Mouse (Mus musculus): ENCODE results near the gene Gm49387. TPM values are rescaled to one million over a fixed set of nuclear protein-coding genes. Genes with fewer than 3 reads are reported as not detected.

The Gm49387 gene
- polyA plus RNA-seq (2012; ENCODE audit: insufficient read depth, insufficient read length, missing spikeins), result not detected in 2 replicates

DNA sequence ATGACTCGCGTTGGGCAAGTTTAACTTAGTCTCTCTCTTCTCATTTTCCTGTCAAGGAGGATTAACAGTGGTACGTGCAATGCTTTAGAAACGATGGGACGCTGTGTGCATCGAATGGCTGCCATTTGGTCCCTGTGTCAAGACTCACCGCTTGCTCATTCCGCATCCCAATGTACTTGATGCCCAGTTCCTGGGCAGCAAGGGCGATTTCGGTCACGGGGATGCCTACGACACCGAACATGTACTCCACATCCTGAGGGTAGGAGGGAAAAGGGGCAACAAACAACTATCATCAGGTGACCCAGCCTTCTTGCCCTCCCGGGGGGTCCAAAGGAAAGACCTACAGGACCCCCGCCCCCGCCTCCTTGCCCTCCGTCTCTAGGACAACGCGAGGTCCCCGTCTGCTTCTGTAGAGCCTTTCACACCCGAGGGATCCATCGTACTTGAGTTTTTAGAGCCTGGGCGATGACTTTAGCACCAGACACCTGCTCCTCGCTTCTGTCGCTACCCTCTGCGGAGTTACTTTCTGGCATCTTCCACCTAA is at the start of gene Gm49387:
Gene Gm49387, minus strand, starts transcription at position 533 of the 544 bp plus-strand sequence.
- TF ChIP-seq CTCF (IDR thresholded peaks at IDR 0.05; ENCODE audit: low read depth, low read length), result no peak
- H3K4me1 ChIP-seq (ENCODE audit: control insufficient read depth, insufficient read depth, low read length), result peaks cover 6% of the 10 kb centered on the region
- peak within 1 kb of the TSS; percentile 83 for H3K4me3 ChIP-seq (ENCODE audit: insufficient read depth, low read length)

GRCm38 (mm10) chr14:31686231-31686630 is 45.6 kb upstream of the Gm49387 start:
- Histone ChIP-seq H3K27ac (ENCODE audit: insufficient read depth, low read depth, low read length) (no peak overlapping the region), H3K4me1 (ENCODE audit: control insufficient read depth, insufficient read depth, low read length) (peaks cover 44% of the 10 kb centered on the region), H3K4me3 (ENCODE audit: insufficient read depth, low read length) (no peak overlapping the region)
- TF ChIP-seq CTCF (IDR thresholded peaks at IDR 0.05; ENCODE audit: low read depth, low read length) (no peak), POLR2A (IDR thresholded peaks at IDR 0.05; ENCODE audit: borderline replicate concordance, low read depth, low read length) (no peak)

More for the DNA sequence above, at the start of gene Gm49387:
- peak within 1 kb of the TSS; percentile 81 for H3K27ac ChIP-seq (ENCODE audit: insufficient read depth, low read depth, low read length)

- TF ChIP-seq CTCF (IDR thresholded peaks at IDR 0.05; ENCODE audit: low read depth, low read length), result no peak
- no peak for TF ChIP-seq POLR2A (IDR thresholded peaks at IDR 0.05; ENCODE audit: borderline replicate concordance, low read depth, low read length)
- Histone ChIP-seq H3K27ac (ENCODE audit: insufficient read depth, low read depth, low read length) (peak overlapping the region; percentile 33), H3K4me1 (ENCODE audit: control insufficient read depth, insufficient read depth, low read length) (peaks cover 49% of the 10 kb centered on the region), H3K4me3 (ENCODE audit: insufficient read depth, low read length) (peak overlapping the region; percentile 22; the same call in 1 of the 2 replicates)
Measured at GRCm38 (mm10) chr14:31685680-31686079, 45.0 kb upstream of the Gm49387 start.

GRCm38 (mm10) chr14:31684343-31685040 is 43.8 kb upstream of the Gm49387 start:
- TF ChIP-seq CTCF (IDR thresholded peaks at IDR 0.05; ENCODE audit: low read depth, low read length), result no peak
- H3K4me3 ChIP-seq (ENCODE audit: insufficient read depth, low read length), result no peak overlapping the region
- H3K4me1 ChIP-seq (ENCODE audit: control insufficient read depth, insufficient read depth, low read length), result peaks cover 50% of the 10 kb centered on the region
- peak overlapping the region; percentile 62 for H3K27ac ChIP-seq (ENCODE audit: insufficient read depth, low read depth, low read length)

GRCm38 (mm10) chr14:31683610-31684009 is 42.9 kb upstream of the Gm49387 start:
- Histone ChIP-seq H3K4me3 (ENCODE audit: insufficient read depth, low read length) (no peak overlapping the region), H3K27ac (ENCODE audit: insufficient read depth, low read depth, low read length) (no peak overlapping the region), H3K4me1 (ENCODE audit: control insufficient read depth, insufficient read depth, low read length) (peaks cover 54% of the 10 kb centered on the region)
- TF ChIP-seq CTCF (IDR thresholded peaks at IDR 0.05; ENCODE audit: low read depth, low read length) (no peak), POLR2A (IDR thresholded peaks at IDR 0.05; ENCODE audit: borderline replicate concordance, low read depth, low read length) (no peak)

- H3K27ac ChIP-seq (ENCODE audit: insufficient read depth, low read depth, low read length), result no peak overlapping the region
- TF ChIP-seq CTCF (IDR thresholded peaks at IDR 0.05; ENCODE audit: low read depth, low read length) (no peak), POLR2A (IDR thresholded peaks at IDR 0.05; ENCODE audit: borderline replicate concordance, low read depth, low read length) (no peak)
- H3K4me3 ChIP-seq (ENCODE audit: insufficient read depth, low read length), result no peak overlapping the region
- peaks cover 54% of the 10 kb centered on the region for H3K4me1 ChIP-seq (ENCODE audit: control insufficient read depth, insufficient read depth, low read length)
Measured at GRCm38 (mm10) chr14:31681931-31682555, 41.4 kb upstream of the Gm49387 start.

DNA sequence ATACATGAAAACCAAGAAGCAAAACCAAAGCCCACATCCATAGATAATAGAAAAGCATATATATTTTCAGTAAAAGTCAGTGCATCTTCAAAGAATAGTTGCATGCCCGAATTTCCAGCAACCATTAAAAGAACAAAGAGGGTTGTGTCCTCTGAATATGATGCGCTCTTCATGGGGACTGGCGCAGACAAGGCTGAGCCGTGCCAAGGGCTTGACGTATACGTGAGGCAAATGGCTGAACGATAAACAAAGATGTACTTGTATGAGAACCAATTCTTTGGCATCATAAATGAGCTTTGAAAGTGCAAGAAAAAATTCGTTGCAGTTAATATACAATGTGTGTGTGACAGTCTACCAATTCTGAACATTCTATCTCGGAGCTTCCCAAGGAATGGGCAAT is 40.6 kb upstream of the Gm49387 start:
- Histone ChIP-seq H3K27ac (ENCODE audit: insufficient read depth, low read depth, low read length) (no peak overlapping the region), H3K4me3 (ENCODE audit: insufficient read depth, low read length) (no peak overlapping the region), H3K4me1 (ENCODE audit: control insufficient read depth, insufficient read depth, low read length) (peaks cover 53% of the 10 kb centered on the region)
- TF ChIP-seq POLR2A (IDR thresholded peaks at IDR 0.05; ENCODE audit: borderline replicate concordance, low read depth, low read length) (no peak), CTCF (IDR thresholded peaks at IDR 0.05; ENCODE audit: low read depth, low read length) (no peak)

DNA sequence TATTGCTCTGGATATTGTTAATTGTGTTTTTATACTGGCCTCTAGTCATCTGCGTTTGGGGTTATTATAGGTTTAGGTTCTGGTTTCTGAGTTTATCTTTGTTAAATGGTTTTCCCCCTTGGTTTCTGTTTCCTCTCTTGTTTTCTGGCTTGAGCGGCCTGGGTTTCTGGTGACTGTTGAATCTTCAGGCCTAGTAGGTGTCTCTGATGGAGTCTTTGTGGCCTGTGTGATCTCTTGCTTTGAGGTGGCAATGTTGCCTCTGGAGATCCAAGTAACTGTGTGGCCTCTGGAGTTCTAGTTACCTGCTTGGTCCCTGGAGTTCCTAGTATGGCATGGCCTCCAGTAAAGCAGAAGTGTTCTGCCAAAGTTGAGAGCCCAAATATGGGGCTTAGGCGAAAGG is 40.0 kb upstream of the Gm49387 start:
- H3K4me1 ChIP-seq (ENCODE audit: control insufficient read depth, insufficient read depth, low read length), result peaks cover 49% of the 10 kb centered on the region
- H3K27ac ChIP-seq (ENCODE audit: insufficient read depth, low read depth, low read length), result no peak overlapping the region
- TF ChIP-seq CTCF (IDR thresholded peaks at IDR 0.05; ENCODE audit: low read depth, low read length), result no peak
- no peak for TF ChIP-seq POLR2A (IDR thresholded peaks at IDR 0.05; ENCODE audit: borderline replicate concordance, low read depth, low read length)
- no peak overlapping the region for H3K4me3 ChIP-seq (ENCODE audit: insufficient read depth, low read length)

DNA sequence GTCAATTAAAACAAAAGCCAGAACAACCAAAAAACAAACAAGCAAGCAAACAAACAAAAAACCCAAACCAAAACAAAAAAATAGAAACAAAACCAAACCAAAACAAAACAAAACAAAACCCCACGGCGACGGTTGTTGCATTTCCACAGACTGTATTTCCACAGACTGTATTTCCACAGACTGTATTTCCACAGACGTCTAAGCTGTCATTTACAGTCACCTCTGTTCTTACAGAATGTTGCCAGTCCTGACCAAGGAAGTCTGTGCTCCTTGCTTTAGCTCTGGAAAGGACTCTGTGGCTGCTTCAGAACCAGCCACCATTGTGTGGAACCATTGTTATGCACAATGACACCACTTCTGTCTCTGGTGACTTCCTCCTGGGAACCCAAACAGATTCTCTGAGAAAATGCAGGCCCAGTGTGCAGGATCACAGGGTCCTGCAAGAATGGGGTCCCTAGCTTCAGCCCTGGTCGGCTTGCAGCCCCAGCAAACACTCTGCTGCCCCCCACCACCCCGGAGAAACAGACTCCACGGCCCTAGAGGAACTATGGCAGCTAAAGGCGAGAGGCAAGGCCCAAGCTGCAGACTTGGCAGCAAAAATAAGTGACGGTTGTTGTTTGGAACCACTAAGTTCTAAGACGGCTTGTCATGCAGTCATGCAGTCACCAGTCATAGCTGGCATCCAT is 31.1 kb upstream of the Gm49387 start:
- no peak for TF ChIP-seq CTCF (IDR thresholded peaks at IDR 0.05; ENCODE audit: low read depth, low read length)
- no peak for TF ChIP-seq POLR2A (IDR thresholded peaks at IDR 0.05; ENCODE audit: borderline replicate concordance, low read depth, low read length)
- Histone ChIP-seq H3K4me3 (ENCODE audit: insufficient read depth, low read length) (no peak overlapping the region), H3K4me1 (ENCODE audit: control insufficient read depth, insufficient read depth, low read length) (peaks cover 42% of the 10 kb centered on the region), H3K27ac (ENCODE audit: insufficient read depth, low read depth, low read length) (no peak overlapping the region)
